Mouse (Mus musculus): Measurements from ENCODE around the gene Lrrc3b. TPM values are rescaled to one million over a fixed set of nuclear protein-coding genes. Genes with fewer than 3 reads are reported as not detected.

Gene Lrrc3b
- polyA plus RNA-seq, 1 experiment from 2014 or later = 2.5 TPM

DNA sequence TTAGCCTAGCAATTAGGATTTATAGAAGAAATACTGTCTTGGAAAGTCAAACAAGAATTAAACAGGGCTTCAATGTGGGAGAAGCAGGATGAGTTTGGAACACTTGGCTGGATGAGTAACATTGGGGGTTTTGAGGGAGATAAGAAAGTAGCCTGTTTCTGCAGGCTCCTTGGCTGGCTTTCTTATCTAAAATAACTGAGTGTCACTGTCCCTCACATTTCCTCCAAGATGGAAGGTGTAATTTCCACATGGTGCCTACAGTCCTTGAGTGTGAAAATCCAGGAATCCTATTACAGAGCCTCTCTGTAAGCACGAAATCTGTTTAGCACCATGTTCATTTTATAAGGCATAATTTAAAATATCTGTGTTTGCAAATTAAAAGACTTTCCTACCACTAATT is 112.9 kb downstream of the Lrrc3b start:
- Histone ChIP-seq H3K27me3 (no peaks in the 10 kb centered on the region), H3K4me2 (no peak overlapping the region), H3K4me1 (peaks cover 5% of the 10 kb centered on the region; the same call in 1 of the 2 replicates), H3K9me3 (no peaks in the 10 kb centered on the region), H3K36me3 (no peaks in the 10 kb centered on the region), H3K27ac (no peak overlapping the region), H3K4me3 (no peak overlapping the region), H3K9ac (no peak overlapping the region)
- WGBS = 63% methylated on average over 1 of the region's 1 CpGs
- no peak for ATAC-seq (ENCODE audit: insufficient number of reproducible peaks, low FRiP score, low TSS enrichment, low read depth)

DNA sequence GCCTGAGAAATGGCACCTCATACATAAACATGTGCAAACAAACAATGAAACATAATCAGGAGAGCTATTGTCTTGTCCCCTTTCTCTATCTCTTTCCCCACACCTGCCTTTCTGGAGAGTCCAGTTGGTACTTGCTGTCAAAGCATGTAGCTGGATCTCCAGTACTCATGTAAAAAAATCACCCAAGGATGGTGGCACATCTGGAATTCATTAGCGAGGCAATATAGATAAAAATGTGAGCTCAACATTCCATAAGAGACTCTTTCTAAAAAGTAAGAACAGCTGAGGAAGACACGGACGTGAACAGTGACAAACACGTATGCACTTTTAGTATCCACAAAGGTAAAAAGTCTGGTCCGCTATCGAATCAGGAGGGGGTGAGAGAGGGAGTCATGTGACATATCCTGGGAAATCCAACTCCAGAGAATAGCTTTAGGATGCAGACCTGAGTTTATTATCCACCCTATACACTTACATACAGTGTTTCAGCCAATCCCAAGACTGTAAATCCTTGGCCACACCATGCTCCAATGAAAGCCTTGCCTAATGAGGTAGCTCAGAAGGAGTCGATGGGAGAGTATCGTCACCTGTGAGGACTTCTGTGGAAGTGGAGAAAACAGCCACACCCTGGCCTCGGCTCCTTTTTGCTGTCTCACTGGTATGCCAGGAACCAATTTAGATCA is 116.2 kb downstream of the Lrrc3b start:
- Histone ChIP-seq H3K27ac (no peak overlapping the region), H3K4me2 (no peak overlapping the region), H3K4me3 (no peak overlapping the region), H3K4me1 (peaks cover 5% of the 10 kb centered on the region; the same call in 1 of the 2 replicates), H3K9me3 (no peaks in the 10 kb centered on the region), H3K36me3 (no peaks in the 10 kb centered on the region), H3K9ac (no peak overlapping the region), H3K27me3 (no peaks in the 10 kb centered on the region)
- 0 out of 2 replicates have a peak, but pooled peaks have one; percentile 35 for ATAC-seq (ENCODE audit: insufficient number of reproducible peaks, low FRiP score, low TSS enrichment, low read depth)
- 52% methylated on average over 9 of the region's 9 CpGs for WGBS

GRCm38 (mm10) chr14:15319399-15319915 is 119.3 kb downstream of the Lrrc3b start:
- Histone ChIP-seq H3K36me3 (no peaks in the 10 kb centered on the region), H3K9ac (no peak overlapping the region), H3K27me3 (no peaks in the 10 kb centered on the region), H3K4me2 (no peak overlapping the region), H3K4me3 (no peak overlapping the region), H3K9me3 (no peaks in the 10 kb centered on the region), H3K27ac (no peak overlapping the region), H3K4me1 (peaks cover 5% of the 10 kb centered on the region; the same call in 1 of the 2 replicates)
- no peak for ATAC-seq (ENCODE audit: insufficient number of reproducible peaks, low FRiP score, low TSS enrichment, low read depth)

- WGBS = 75% methylated on average over 2 of the region's 2 CpGs
- H3K27me3 ChIP-seq = no peaks in the 10 kb centered on the region
- no peaks in the 10 kb centered on the region for H3K36me3 ChIP-seq
- no peak overlapping the region for H3K4me3 ChIP-seq
- no peak overlapping the region for H3K27ac ChIP-seq
- no peak for ATAC-seq (ENCODE audit: insufficient number of reproducible peaks, low FRiP score, low TSS enrichment, low read depth)
- H3K4me2 ChIP-seq = no peak overlapping the region
- no peak overlapping the region for H3K9ac ChIP-seq
- H3K9me3 ChIP-seq = no peaks in the 10 kb centered on the region
- no peaks in the 10 kb centered on the region for H3K4me1 ChIP-seq
Observed at GRCm38 (mm10) chr14:15308576-15308975, 130.2 kb downstream of the Lrrc3b start.
